Mouse (Mus musculus): ENCODE results near the gene Atg2a. TPM values are rescaled to one million over a fixed set of nuclear protein-coding genes. Genes with fewer than 3 reads are reported as not detected.
"Not testable (repeated sequence)": the region's sequence is repeated elsewhere in the genome, so short reads cannot be mapped to it uniquely, and the experiment has no call there.

Gene Atg2a
- polyA plus RNA-seq, 1 experiment from 2014 or later, result 13.6 TPM

- peaks cover 79% of the 10 kb centered on the region for H3K36me3 ChIP-seq (replicated peaks)
These were observed 39.9 kb downstream of the Atg2a start for GRCm38 (mm10) chr19:6281122-6282020.

GRCm38 (mm10) chr19:6283001-6283400, 41.5 kb downstream of the Atg2a start:
- WGBS, result 84% methylated on average over 5 of the region's 5 CpGs
- H3K36me3 ChIP-seq (replicated peaks), result peaks cover 95% of the 10 kb centered on the region
- no peaks in the 10 kb centered on the region for H3K27me3 ChIP-seq (replicated peaks; ENCODE audit: low read depth, poor library complexity, severe bottlenecking)
- no peak overlapping the region for H3K4me3 ChIP-seq
- no peak overlapping the region for H3K27ac ChIP-seq (replicated peaks)
- DNase-seq (ENCODE audit: low spot score), result no peak
- H3K4me1 ChIP-seq, result peaks cover 40% of the 10 kb centered on the region
- H3K9me3 ChIP-seq, result no peaks in the 10 kb centered on the region

More at GRCm38 (mm10) chr19:6281122-6282020, 39.9 kb downstream of the Atg2a start:
- no peak for DNase-seq (ENCODE audit: low spot score)
- no peak overlapping the region for H3K4me3 ChIP-seq
- no peaks in the 10 kb centered on the region for H3K27me3 ChIP-seq (replicated peaks; ENCODE audit: low read depth, poor library complexity, severe bottlenecking)
- H3K9me3 ChIP-seq, result no peaks in the 10 kb centered on the region
- peaks cover 41% of the 10 kb centered on the region for H3K4me1 ChIP-seq
- WGBS, result 87% methylated on average over 14 of the region's 14 CpGs
- no peak overlapping the region for H3K27ac ChIP-seq (replicated peaks)

GRCm38 (mm10) chr19:6284502-6284901, 43.0 kb downstream of the Atg2a start:
- Histone ChIP-seq H3K4me1 (peaks cover 31% of the 10 kb centered on the region), H3K9me3 (no peaks in the 10 kb centered on the region), H3K27ac (replicated peaks) (0 out of 2 replicates have a peak overlapping the region, but pooled peaks have one; percentile 14), H3K4me3 (no peak overlapping the region), H3K27me3 (replicated peaks; ENCODE audit: low read depth, poor library complexity, severe bottlenecking) (no peaks in the 10 kb centered on the region), H3K36me3 (replicated peaks) (peaks cover 98% of the 10 kb centered on the region)
- no peak for DNase-seq (ENCODE audit: low spot score)
- WGBS, result 92% methylated on average over 12 of the region's 12 CpGs

- Histone ChIP-seq H3K4me3 (no peak overlapping the region), H3K36me3 (replicated peaks) (peaks cover 98% of the 10 kb centered on the region), H3K4me1 (peaks cover 23% of the 10 kb centered on the region), H3K27me3 (replicated peaks; ENCODE audit: low read depth, poor library complexity, severe bottlenecking) (no peaks in the 10 kb centered on the region), H3K9me3 (no peaks in the 10 kb centered on the region), H3K27ac (replicated peaks) (peak overlapping the region; percentile 11; the same call in 1 of the 2 replicates)
- no peak for DNase-seq (ENCODE audit: low spot score)
- 76% methylated on average over 8 of the region's 8 CpGs for WGBS
These were observed 43.8 kb downstream of the Atg2a start for GRCm38 (mm10) chr19:6285226-6285625.

GRCm38 (mm10) chr19:6285632-6286433, 44.4 kb downstream of the Atg2a start:
- Histone ChIP-seq H3K27ac (replicated peaks) (peak overlapping the region; percentile 11; the same call in 1 of the 2 replicates), H3K36me3 (replicated peaks) (peaks cover 96% of the 10 kb centered on the region), H3K9me3 (no peaks in the 10 kb centered on the region), H3K27me3 (replicated peaks; ENCODE audit: low read depth, poor library complexity, severe bottlenecking) (no peaks in the 10 kb centered on the region), H3K4me3 (no peak overlapping the region), H3K4me1 (peaks cover 20% of the 10 kb centered on the region)
- 84% methylated on average over 7 of the region's 7 CpGs for WGBS
- no peak for DNase-seq (ENCODE audit: low spot score)

- Histone ChIP-seq H3K27ac (replicated peaks) (no peak overlapping the region; the same call in 1 of the 2 replicates), H3K9me3 (no peaks in the 10 kb centered on the region), H3K27me3 (replicated peaks; ENCODE audit: low read depth, poor library complexity, severe bottlenecking) (no peaks in the 10 kb centered on the region), H3K4me1 (peaks cover 27% of the 10 kb centered on the region), H3K36me3 (replicated peaks) (peaks cover 96% of the 10 kb centered on the region), H3K4me3 (no peak overlapping the region)
- DNase-seq (ENCODE audit: low spot score), result no peak
- WGBS, result 90% methylated on average over 19 of the region's 19 CpGs
These were observed 45.2 kb downstream of the Atg2a start for GRCm38 (mm10) chr19:6286434-6287401.

GRCm38 (mm10) chr19:6288236-6288894, 46.9 kb downstream of the Atg2a start:
- H3K27me3 ChIP-seq (replicated peaks; ENCODE audit: low read depth, poor library complexity, severe bottlenecking), result no peaks in the 10 kb centered on the region
- H3K9me3 ChIP-seq, result no peaks in the 10 kb centered on the region
- peaks cover 27% of the 10 kb centered on the region for H3K4me1 ChIP-seq
- DNase-seq (ENCODE audit: low spot score), result no peak
- H3K27ac ChIP-seq (replicated peaks), result peak overlapping the region; percentile 51
- H3K36me3 ChIP-seq (replicated peaks), result peaks cover 94% of the 10 kb centered on the region
- 67% methylated on average over 13 of the region's 13 CpGs for WGBS
- H3K4me3 ChIP-seq, result no peak overlapping the region

- peaks cover 27% of the 10 kb centered on the region for H3K4me1 ChIP-seq
- 93% methylated on average over 14 of the region's 14 CpGs for WGBS
- no peak overlapping the region for H3K27ac ChIP-seq (replicated peaks)
- no peak for DNase-seq (ENCODE audit: low spot score)
- no peaks in the 10 kb centered on the region for H3K27me3 ChIP-seq (replicated peaks; ENCODE audit: low read depth, poor library complexity, severe bottlenecking)
- H3K36me3 ChIP-seq (replicated peaks), result peaks cover 94% of the 10 kb centered on the region
- no peaks in the 10 kb centered on the region for H3K9me3 ChIP-seq
- H3K4me3 ChIP-seq, result no peak overlapping the region
These were observed 48.3 kb downstream of the Atg2a start for GRCm38 (mm10) chr19:6289696-6290238.

GRCm38 (mm10) chr19:6290720-6291116, 49.2 kb downstream of the Atg2a start:
- WGBS, result 93% methylated on average over 6 of the region's 6 CpGs
- H3K36me3 ChIP-seq (replicated peaks), result peaks cover 94% of the 10 kb centered on the region
- not testable (repeated sequence) for H3K9me3 ChIP-seq; DNase-seq (ENCODE audit: low spot score); H3K27me3 ChIP-seq (replicated peaks; ENCODE audit: low read depth, poor library complexity, severe bottlenecking)
- H3K27ac ChIP-seq (replicated peaks), result peak overlapping the region; percentile 70; the same call in 1 of the 2 replicates
- H3K4me1 ChIP-seq, result peaks cover 21% of the 10 kb centered on the region
- H3K4me3 ChIP-seq, result peak overlapping the region; percentile 11; the same call in 1 of the 2 replicates

GRCm38 (mm10) chr19:6291117-6291781, 49.8 kb downstream of the Atg2a start:
- Histone ChIP-seq H3K27ac (replicated peaks) (peak overlapping the region; percentile 70; the same call in 1 of the 2 replicates), H3K36me3 (replicated peaks) (peaks cover 94% of the 10 kb centered on the region)
- 77% methylated on average over 10 of the region's 10 CpGs for WGBS

GRCm38 (mm10) chr19:6292262-6292661, 50.8 kb downstream of the Atg2a start:
- Histone ChIP-seq H3K27ac (replicated peaks) (no peak overlapping the region), H3K4me1 (peaks cover 17% of the 10 kb centered on the region), H3K27me3 (replicated peaks; ENCODE audit: low read depth, poor library complexity, severe bottlenecking) (no peaks in the 10 kb centered on the region), H3K36me3 (replicated peaks) (peaks cover 94% of the 10 kb centered on the region), H3K9me3 (no peaks in the 10 kb centered on the region), H3K4me3 (no peak overlapping the region)
- 92% methylated on average over 5 of the region's 5 CpGs for WGBS
- DNase-seq (ENCODE audit: low spot score), result no peak

More at GRCm38 (mm10) chr19:6291117-6291781, 49.8 kb downstream of the Atg2a start:
- Histone ChIP-seq H3K4me1 (peaks cover 21% of the 10 kb centered on the region), H3K9me3 (no peaks in the 10 kb centered on the region), H3K27me3 (replicated peaks; ENCODE audit: low read depth, poor library complexity, severe bottlenecking) (no peaks in the 10 kb centered on the region), H3K4me3 (peak overlapping the region; percentile 11; the same call in 1 of the 2 replicates)
- DNase-seq (ENCODE audit: low spot score), result no peak

All from embryonic facial prominence, embryonic 10.5 days (tissue).